In the genomic region with DNA sequence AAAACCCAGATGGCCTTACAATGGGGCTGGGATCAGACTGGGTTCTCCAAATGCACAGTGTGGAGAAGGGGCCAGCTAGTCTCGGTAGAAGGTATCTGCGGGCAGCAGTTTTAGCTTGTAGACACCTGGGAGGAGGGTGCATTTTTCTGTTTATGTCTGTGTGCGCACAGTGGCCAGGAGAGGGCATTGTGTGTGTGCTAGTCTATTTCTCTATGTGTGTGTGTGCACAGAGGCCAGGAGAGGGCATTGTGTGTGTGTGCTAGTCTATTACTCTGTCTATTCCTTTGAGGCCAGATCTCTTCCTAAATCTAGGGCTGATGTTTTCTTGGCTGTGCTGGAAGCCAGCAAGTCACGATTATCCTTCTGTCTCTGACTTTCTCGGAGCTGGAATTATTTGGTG, we compare ENCODE assay signal across 1 mouse cellular context.
TF ChIP-seq lines count a peak whose summit lies in the region.

No protein-coding gene starts in this region.

TF ChIP-seq in CH12.LX, 34 proteins besides CTCF, POLR2A, EP300 and RAD21:
- TF ChIP-seq JUND (conservative IDR thresholded peaks at IDR 0.05; ENCODE audit: low read depth, low read length) = no peak
- TF ChIP-seq IRF4 (IDR thresholded peaks at IDR 0.05; ENCODE audit: low read depth, low read length) = no peak
- TF ChIP-seq TCF12 (IDR thresholded peaks at IDR 0.05; ENCODE audit: low read depth, low read length) = no peak
- no peak for TF ChIP-seq BHLHE40 (IDR thresholded peaks at IDR 0.05; ENCODE audit: low read depth, low read length)
- no peak for TF ChIP-seq CHD1 (IDR thresholded peaks at IDR 0.05; ENCODE audit: low read depth, low read length)
- no peak for TF ChIP-seq ZMIZ1 (IDR thresholded peaks at IDR 0.05; ENCODE audit: low read depth, low read length)
- TF ChIP-seq TBP (conservative IDR thresholded peaks at IDR 0.05; ENCODE audit: low read depth, low read length) = no peak
- TF ChIP-seq MYC (IDR thresholded peaks at IDR 0.05; ENCODE audit: low read depth, low read length) = no peak
- no peak for TF ChIP-seq ELF1 (IDR thresholded peaks at IDR 0.05; ENCODE audit: low read depth, low read length)
- no peak for TF ChIP-seq SIN3A (IDR thresholded peaks at IDR 0.05; ENCODE audit: low read length)
- TF ChIP-seq MAFK (IDR thresholded peaks at IDR 0.05; ENCODE audit: insufficient replicate concordance, low read length) = no peak
- TF ChIP-seq POLR2AphosphoS2 (IDR thresholded peaks at IDR 0.05; ENCODE audit: low read depth, low read length) = no peak
- TF ChIP-seq ETS1 (conservative IDR thresholded peaks at IDR 0.05; ENCODE audit: low read depth, low read length) = no peak
- no peak for TF ChIP-seq HCFC1 (IDR thresholded peaks at IDR 0.05; ENCODE audit: low read depth, low read length)
